Mouse (Mus musculus): ENCODE results near the gene Poc1b. TPM values are rescaled to one million over a fixed set of nuclear protein-coding genes. Genes with fewer than 3 reads are reported as not detected.

The Poc1b gene
- polyA plus RNA-seq, 1 experiment from 2014 or later, result 20.4 TPM

- Histone ChIP-seq H3K4me1 (peaks cover 6% of the 10 kb centered on the region), H3K27me3 (no peaks in the 10 kb centered on the region), H3K27ac (no peak overlapping the region), H3K36me3 (no peaks in the 10 kb centered on the region), H3K9me3 (no peaks in the 10 kb centered on the region), H3K4me2 (no peak overlapping the region), H3K9ac (no peak overlapping the region), H3K4me3 (no peak overlapping the region)
- ATAC-seq (ENCODE audit: insufficient number of reproducible peaks, insufficient read depth, low FRiP score, low TSS enrichment, low read depth), result no peak
- 40% methylated on average over 8 of the region's 8 CpGs for WGBS
These were observed 55.2 kb downstream of the Poc1b start for GRCm38 (mm10) chr10:99161987-99162582.

- Histone ChIP-seq H3K27ac (no peak overlapping the region), H3K9me3 (no peaks in the 10 kb centered on the region), H3K27me3 (no peaks in the 10 kb centered on the region), H3K4me2 (no peak overlapping the region), H3K4me1 (peaks cover 6% of the 10 kb centered on the region), H3K4me3 (no peak overlapping the region), H3K36me3 (no peaks in the 10 kb centered on the region), H3K9ac (no peak overlapping the region)
- ATAC-seq (ENCODE audit: insufficient number of reproducible peaks, insufficient read depth, low FRiP score, low TSS enrichment, low read depth), result no peak
- 78% methylated on average over 5 of the region's 5 CpGs for WGBS
These were observed 56.2 kb downstream of the Poc1b start for GRCm38 (mm10) chr10:99163002-99163401.

- no peaks in the 10 kb centered on the region for H3K9me3 ChIP-seq
- H3K27ac ChIP-seq, result no peak overlapping the region
- H3K36me3 ChIP-seq, result no peaks in the 10 kb centered on the region
- ATAC-seq (ENCODE audit: insufficient number of reproducible peaks, insufficient read depth, low FRiP score, low TSS enrichment, low read depth), result peak; percentile 32; the same call in 1 of the 2 replicates
- no peak overlapping the region for H3K4me3 ChIP-seq
- H3K27me3 ChIP-seq, result no peaks in the 10 kb centered on the region
- 40% methylated on average over 13 of the region's 13 CpGs for WGBS
- peaks cover 6% of the 10 kb centered on the region for H3K4me1 ChIP-seq
- no peak overlapping the region for H3K9ac ChIP-seq
- H3K4me2 ChIP-seq, result no peak overlapping the region
These were observed 58.1 kb downstream of the Poc1b start for GRCm38 (mm10) chr10:99164871-99165477.

- Histone ChIP-seq H3K4me2 (no peak overlapping the region), H3K9ac (no peak overlapping the region), H3K4me1 (peaks cover 6% of the 10 kb centered on the region), H3K27ac (peak overlapping the region; percentile 63; the same call in 1 of the 2 replicates), H3K9me3 (no peaks in the 10 kb centered on the region), H3K4me3 (no peak overlapping the region), H3K27me3 (no peaks in the 10 kb centered on the region), H3K36me3 (no peaks in the 10 kb centered on the region)
- no peak for ATAC-seq (ENCODE audit: insufficient number of reproducible peaks, insufficient read depth, low FRiP score, low TSS enrichment, low read depth)
- WGBS, result 61% methylated on average over 7 of the region's 7 CpGs
These were observed 59.0 kb downstream of the Poc1b start for GRCm38 (mm10) chr10:99165751-99166282.

- Histone ChIP-seq H3K4me1 (peaks cover 11% of the 10 kb centered on the region), H3K4me3 (no peak overlapping the region), H3K9ac (no peak overlapping the region), H3K27me3 (no peaks in the 10 kb centered on the region), H3K36me3 (no peaks in the 10 kb centered on the region), H3K4me2 (no peak overlapping the region), H3K27ac (no peak overlapping the region), H3K9me3 (no peaks in the 10 kb centered on the region)
- no peak for ATAC-seq (ENCODE audit: insufficient number of reproducible peaks, insufficient read depth, low FRiP score, low TSS enrichment, low read depth)
- WGBS, result 59% methylated on average over 3 of the region's 3 CpGs
These were observed 59.6 kb downstream of the Poc1b start for GRCm38 (mm10) chr10:99166392-99166791.

GRCm38 (mm10) chr10:99168404-99168803, 61.6 kb downstream of the Poc1b start:
- Histone ChIP-seq H3K4me3 (no peak overlapping the region), H3K9me3 (no peaks in the 10 kb centered on the region), H3K36me3 (no peaks in the 10 kb centered on the region), H3K4me1 (peaks cover 26% of the 10 kb centered on the region), H3K27ac (no peak overlapping the region), H3K4me2 (no peak overlapping the region), H3K27me3 (no peaks in the 10 kb centered on the region), H3K9ac (no peak overlapping the region)
- WGBS, result 75% methylated on average over 6 of the region's 6 CpGs
- no peak for ATAC-seq (ENCODE audit: insufficient number of reproducible peaks, insufficient read depth, low FRiP score, low TSS enrichment, low read depth)

- no peak overlapping the region for H3K27ac ChIP-seq
- ATAC-seq (ENCODE audit: insufficient number of reproducible peaks, insufficient read depth, low FRiP score, low TSS enrichment, low read depth), result no peak
- 73% methylated on average over 11 of the region's 11 CpGs for WGBS
- H3K9ac ChIP-seq, result no peak overlapping the region
- no peaks in the 10 kb centered on the region for H3K36me3 ChIP-seq
- H3K4me2 ChIP-seq, result no peak overlapping the region
- no peaks in the 10 kb centered on the region for H3K27me3 ChIP-seq
- H3K4me3 ChIP-seq, result no peak overlapping the region
- no peaks in the 10 kb centered on the region for H3K9me3 ChIP-seq
- peaks cover 26% of the 10 kb centered on the region for H3K4me1 ChIP-seq
These were observed 62.3 kb downstream of the Poc1b start for GRCm38 (mm10) chr10:99168840-99169764.

GRCm38 (mm10) chr10:99169765-99170129, 62.9 kb downstream of the Poc1b start:
- H3K9me3 ChIP-seq, result no peaks in the 10 kb centered on the region
- WGBS, result 86% methylated on average over 5 of the region's 5 CpGs

GRCm38 (mm10) chr10:99171961-99172497, 65.2 kb downstream of the Poc1b start:
- Histone ChIP-seq H3K4me1 (peaks cover 20% of the 10 kb centered on the region), H3K9me3 (no peaks in the 10 kb centered on the region), H3K9ac (peak overlapping the region; percentile 54; the same call in 1 of the 2 replicates), H3K4me2 (peak overlapping the region; percentile 46), H3K27me3 (no peaks in the 10 kb centered on the region), H3K36me3 (no peaks in the 10 kb centered on the region), H3K27ac (peak overlapping the region; percentile 66), H3K4me3 (no peak overlapping the region)
- 10% methylated on average over 12 of the region's 12 CpGs for WGBS
- ATAC-seq (ENCODE audit: insufficient number of reproducible peaks, insufficient read depth, low FRiP score, low TSS enrichment, low read depth), result peak; percentile 56; the same call in 1 of the 2 replicates

More at GRCm38 (mm10) chr10:99169765-99170129, 62.9 kb downstream of the Poc1b start:
- H3K4me3 ChIP-seq, result no peak overlapping the region
- no peak overlapping the region for H3K27ac ChIP-seq
- H3K4me2 ChIP-seq, result no peak overlapping the region
- ATAC-seq (ENCODE audit: insufficient number of reproducible peaks, insufficient read depth, low FRiP score, low TSS enrichment, low read depth), result no peak
- no peak overlapping the region for H3K9ac ChIP-seq
- no peaks in the 10 kb centered on the region for H3K27me3 ChIP-seq
- no peaks in the 10 kb centered on the region for H3K36me3 ChIP-seq
- H3K4me1 ChIP-seq, result peaks cover 26% of the 10 kb centered on the region

- WGBS, result 30% methylated on average over 7 of the region's 7 CpGs
- H3K9me3 ChIP-seq, result no peaks in the 10 kb centered on the region
- no peak overlapping the region for H3K4me2 ChIP-seq
- no peak for ATAC-seq (ENCODE audit: insufficient number of reproducible peaks, insufficient read depth, low FRiP score, low TSS enrichment, low read depth)
- no peaks in the 10 kb centered on the region for H3K36me3 ChIP-seq
- no peak overlapping the region for H3K9ac ChIP-seq
- no peak overlapping the region for H3K27ac ChIP-seq
- H3K27me3 ChIP-seq, result no peaks in the 10 kb centered on the region
- peaks cover 20% of the 10 kb centered on the region for H3K4me1 ChIP-seq
- no peak overlapping the region for H3K4me3 ChIP-seq
These were observed 66.2 kb downstream of the Poc1b start for GRCm38 (mm10) chr10:99172906-99173507.

GRCm38 (mm10) chr10:99176911-99177310, 70.1 kb downstream of the Poc1b start:
- Histone ChIP-seq H3K4me1 (peaks cover 12% of the 10 kb centered on the region), H3K36me3 (no peaks in the 10 kb centered on the region), H3K4me3 (no peak overlapping the region), H3K9me3 (no peaks in the 10 kb centered on the region), H3K9ac (no peak overlapping the region), H3K27ac (no peak overlapping the region), H3K4me2 (no peak overlapping the region), H3K27me3 (no peaks in the 10 kb centered on the region)
- ATAC-seq (ENCODE audit: insufficient number of reproducible peaks, insufficient read depth, low FRiP score, low TSS enrichment, low read depth), result no peak
- WGBS, result 90% methylated on average over 9 of the region's 9 CpGs

Data from embryonic facial prominence, embryonic 13.5 days (tissue).